Mouse (Mus musculus): Measurements from ENCODE around the gene Top3a. TPM values are rescaled to one million over a fixed set of nuclear protein-coding genes. Genes with fewer than 3 reads are reported as not detected.

The Top3a gene
- polyA plus RNA-seq, 1 experiment from 2014 or later, result 4.3 TPM

DNA sequence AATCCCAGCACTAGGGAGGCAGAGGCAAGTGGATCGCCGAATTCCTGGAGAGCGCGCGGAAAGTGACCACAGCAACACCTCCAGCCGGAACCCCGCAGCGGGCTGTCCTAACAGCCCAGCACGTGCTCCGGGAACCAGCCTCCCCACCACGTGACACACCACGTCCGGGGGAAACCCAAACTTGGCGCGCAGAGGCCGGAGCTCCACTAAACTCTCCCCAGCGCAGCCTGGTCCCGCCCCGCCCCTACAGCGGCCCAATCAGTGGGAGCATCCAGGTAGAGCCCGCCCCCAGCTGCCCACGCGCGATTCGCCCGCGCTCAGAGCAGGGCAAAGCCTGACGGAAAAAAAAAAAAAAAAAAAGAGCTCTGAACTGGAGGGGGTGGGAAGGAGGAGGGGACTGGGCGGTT lies 33.9 kb upstream of the Top3a start:
- ATAC-seq (ENCODE audit: low FRiP score, low TSS enrichment) (peak; percentile 99), DNase-seq (ENCODE audit: low spot score) (peak; percentile 98)
- Histone ChIP-seq H3K9ac (ENCODE audit: low read length) (peak overlapping the region; percentile 52), H3K27ac (replicated peaks) (0 out of 2 replicates have a peak overlapping the region, but pooled peaks have one; percentile 63), H3K27me3 (ENCODE audit: control insufficient read depth, insufficient read depth, low read length) (no peaks in the 10 kb centered on the region), H3K4me2 (replicated peaks; ENCODE audit: low read depth) (peak overlapping the region; percentile 69), H3K9me3 (ENCODE audit: control insufficient read depth, low read length) (no peaks in the 10 kb centered on the region), H3K36me3 (ENCODE audit: control insufficient read depth, insufficient read depth, low read length) (no peaks in the 10 kb centered on the region), H3K4me3 (ENCODE audit: low read depth, low read length) (peak overlapping the region; percentile 39), H3K4me1 (replicated peaks; ENCODE audit: control insufficient read depth, insufficient read depth) (peaks cover 3% of the 10 kb centered on the region)
- under 1% methylated on average over 29 of the region's 29 CpGs for WGBS
- TF ChIP-seq EP300 (optimal IDR thresholded peaks at IDR 0.05) (no peak), CTCF (IDR thresholded peaks at IDR 0.05; ENCODE audit: low read depth) (no peak)

GRCm38 (mm10) chr11:60810046-60810965 lies 33.1 kb upstream of the Top3a start:
- ATAC-seq (ENCODE audit: low FRiP score, low TSS enrichment) (no peak), DNase-seq (ENCODE audit: low spot score) (peak; percentile 45)
- Histone ChIP-seq H3K27ac (replicated peaks) (peak overlapping the region; percentile 63), H3K36me3 (ENCODE audit: control insufficient read depth, insufficient read depth, low read length) (no peaks in the 10 kb centered on the region), H3K27me3 (ENCODE audit: control insufficient read depth, insufficient read depth, low read length) (no peaks in the 10 kb centered on the region), H3K4me2 (replicated peaks; ENCODE audit: low read depth) (peak overlapping the region; percentile 69), H3K4me1 (replicated peaks; ENCODE audit: control insufficient read depth, insufficient read depth) (peaks cover 3% of the 10 kb centered on the region), H3K9ac (ENCODE audit: low read length) (peak overlapping the region; percentile 52), H3K9me3 (ENCODE audit: control insufficient read depth, low read length) (no peaks in the 10 kb centered on the region), H3K4me3 (ENCODE audit: low read depth, low read length) (peak overlapping the region; percentile 39)
- TF ChIP-seq CTCF (IDR thresholded peaks at IDR 0.05; ENCODE audit: low read depth), result no peak
- WGBS, result 14% methylated on average over 14 of the region's 14 CpGs

DNA sequence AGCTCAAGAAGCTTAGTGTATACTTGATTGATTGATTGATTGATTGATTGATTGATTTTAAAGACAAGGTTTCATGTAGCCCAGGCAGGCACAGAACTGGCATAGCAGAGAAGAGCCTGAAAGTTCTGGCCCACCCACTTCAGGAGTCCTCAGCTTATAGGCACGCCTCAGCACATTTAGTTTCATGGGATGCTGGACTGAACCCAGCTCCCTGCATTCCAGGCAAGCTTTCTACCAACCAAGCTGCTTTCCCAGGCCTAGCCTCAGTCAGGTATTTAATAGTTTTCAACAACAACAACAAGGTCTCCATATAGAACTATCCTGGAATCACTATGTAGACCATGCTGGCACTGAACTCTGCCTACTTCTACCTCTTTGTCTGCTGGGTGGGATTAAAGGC lies 32.4 kb upstream of the Top3a start:
- WGBS, result 50% methylated on average over 1 of the region's 1 CpGs
- H3K9ac ChIP-seq (ENCODE audit: low read length), result no peak overlapping the region
- H3K27ac ChIP-seq (replicated peaks), result no peak overlapping the region
- H3K36me3 ChIP-seq (ENCODE audit: control insufficient read depth, insufficient read depth, low read length), result no peaks in the 10 kb centered on the region
- ATAC-seq (ENCODE audit: low FRiP score, low TSS enrichment) (no peak), DNase-seq (ENCODE audit: low spot score) (no peak)
- H3K27me3 ChIP-seq (ENCODE audit: control insufficient read depth, insufficient read depth, low read length), result no peaks in the 10 kb centered on the region
- no peak for TF ChIP-seq EP300 (optimal IDR thresholded peaks at IDR 0.05)
- TF ChIP-seq CTCF (IDR thresholded peaks at IDR 0.05; ENCODE audit: low read depth), result no peak
- H3K4me3 ChIP-seq (ENCODE audit: low read depth, low read length), result no peak overlapping the region
- H3K4me2 ChIP-seq (replicated peaks; ENCODE audit: low read depth), result peak overlapping the region; percentile 69; the same call in 1 of the 2 replicates
- no peaks in the 10 kb centered on the region for H3K9me3 ChIP-seq (ENCODE audit: control insufficient read depth, low read length)
- peaks cover 3% of the 10 kb centered on the region for H3K4me1 ChIP-seq (replicated peaks; ENCODE audit: control insufficient read depth, insufficient read depth)

DNA sequence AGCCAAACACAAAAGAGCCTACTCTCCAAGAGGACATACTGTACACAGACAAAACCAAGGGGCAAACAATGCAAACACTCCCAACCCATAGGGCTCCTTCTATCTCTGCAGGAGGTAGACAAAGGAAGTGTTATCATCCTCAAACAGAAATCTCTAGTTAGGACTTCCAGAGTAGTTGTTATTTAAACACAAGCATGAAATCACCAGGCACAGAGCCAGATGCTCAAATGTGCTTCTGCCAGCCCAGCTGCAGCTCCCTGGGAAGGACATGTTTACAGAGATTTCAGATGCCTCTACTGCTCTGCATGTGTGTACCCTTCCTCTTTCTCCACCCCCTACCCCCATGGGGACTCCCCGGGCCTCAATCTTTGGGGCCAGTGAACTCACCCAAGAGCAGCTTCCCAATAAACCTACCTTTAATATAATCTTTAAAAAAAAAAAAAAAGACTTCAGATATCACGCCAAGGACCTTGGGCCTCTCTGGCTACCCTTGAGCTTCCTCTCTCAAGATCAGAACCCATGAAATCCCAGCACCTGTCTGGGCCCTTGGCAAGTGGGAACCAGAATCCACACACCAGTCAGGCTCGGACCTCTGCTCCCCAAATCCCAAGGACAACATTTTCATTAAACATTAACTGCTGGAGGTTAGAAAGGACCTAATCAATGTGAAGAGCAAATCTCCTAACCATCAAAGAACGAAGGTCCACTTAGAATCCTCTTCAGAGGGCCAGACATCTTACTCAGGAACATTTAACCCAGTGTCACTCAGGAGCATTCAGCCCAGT lies 31.3 kb upstream of the Top3a start:
- ATAC-seq (ENCODE audit: low FRiP score, low TSS enrichment) (no peak), DNase-seq (ENCODE audit: low spot score) (peak; percentile 48)
- Histone ChIP-seq H3K4me1 (replicated peaks; ENCODE audit: control insufficient read depth, insufficient read depth) (peaks cover 3% of the 10 kb centered on the region), H3K27me3 (ENCODE audit: control insufficient read depth, insufficient read depth, low read length) (no peaks in the 10 kb centered on the region), H3K9me3 (ENCODE audit: control insufficient read depth, low read length) (no peaks in the 10 kb centered on the region), H3K4me3 (ENCODE audit: low read depth, low read length) (no peak overlapping the region), H3K4me2 (replicated peaks; ENCODE audit: low read depth) (0 out of 2 replicates have a peak overlapping the region, but pooled peaks have one; percentile 12), H3K9ac (ENCODE audit: low read length) (no peak overlapping the region), H3K36me3 (ENCODE audit: control insufficient read depth, insufficient read depth, low read length) (no peaks in the 10 kb centered on the region), H3K27ac (replicated peaks) (0 out of 2 replicates have a peak overlapping the region, but pooled peaks have one; percentile 5)
- WGBS, result 35% methylated on average over 4 of the region's 4 CpGs
- no peak for TF ChIP-seq EP300 (optimal IDR thresholded peaks at IDR 0.05)

- no peak for ATAC-seq (ENCODE audit: low FRiP score, low TSS enrichment)
Observed at GRCm38 (mm10) chr11:60800892-60801291, 23.7 kb upstream of the Top3a start.

More at GRCm38 (mm10) chr11:60800892-60801291, 23.7 kb upstream of the Top3a start:
- Histone ChIP-seq H3K27ac (replicated peaks) (no peak overlapping the region), H3K4me1 (replicated peaks; ENCODE audit: control insufficient read depth, insufficient read depth) (no peaks in the 10 kb centered on the region), H3K4me2 (replicated peaks; ENCODE audit: low read depth) (no peak overlapping the region), H3K9me3 (ENCODE audit: control insufficient read depth, low read length) (no peaks in the 10 kb centered on the region), H3K27me3 (ENCODE audit: control insufficient read depth, insufficient read depth, low read length) (no peaks in the 10 kb centered on the region), H3K9ac (ENCODE audit: low read length) (no peak overlapping the region), H3K4me3 (ENCODE audit: low read depth, low read length) (no peak overlapping the region), H3K36me3 (ENCODE audit: control insufficient read depth, insufficient read depth, low read length) (no peaks in the 10 kb centered on the region)
- WGBS, result 94% methylated on average over 1 of the region's 1 CpGs
- no peak for DNase-seq (ENCODE audit: low spot score)
- no peak for TF ChIP-seq CTCF (IDR thresholded peaks at IDR 0.05; ENCODE audit: low read depth)
- no peak for TF ChIP-seq EP300 (optimal IDR thresholded peaks at IDR 0.05)

Measured in stomach, postnatal 0 days (tissue).